Comparison of ENCODE assay signal across 10 mouse cellular contexts in genomic region chr5:149483321-149484052, GRCm38 (mm10). TPM values are rescaled to one million over a fixed set of nuclear protein-coding genes. Genes with fewer than 3 reads are reported as not detected.
DNase-seq lines count a peak whose midpoint lies in the region; TF ChIP-seq lines count a peak whose summit lies in the region.
"Had no signal": no experiment of that assay in that cellular context is flagged by ENCODE, and none has a peak within 500 bp of the region (broad histone marks: within the 10 kb centered on the region; RNA-seq: fewer than 3 reads in every experiment).

No protein-coding gene starts in this region.

- peak; percentile 76 for DNase-seq in heart, adult 11 months
- DNase-seq in heart, postnatal 10 days: no peak
- DNase-seq in right cerebral cortex, adult 2 months (ENCODE audit: low spot score in 2 of 2): peak; percentile 53 to 55
- no peak for DNase-seq in right cerebral cortex, postnatal 10 days (ENCODE audit: low spot score in 2 of 2)
- DNase-seq in thymus, postnatal 25 days: peak; percentile 23
- no peak for DNase-seq in forebrain, embryonic 10.5 days (ENCODE audit: extremely low spot score, low spot score)
- DNase-seq in gastrocnemius, adult 18-20 months (ENCODE audit: low spot score): no peak

- no peaks in the 10 kb centered on the region for H3K9me3 ChIP-seq in forebrain, embryonic 10.5 days
- H3K9me3 ChIP-seq: embryonic facial prominence, embryonic 15.5 days; heart, embryonic 15.5 days had no signal

- TF ChIP-seq POLR2A in bone marrow macrophage, adult 2 months (IDR thresholded peaks at IDR 0.05; ENCODE audit: borderline replicate concordance, low read depth, low read length): no peak

- 0 out of 2 replicates have a peak, but pooled peaks have one; percentile 10 for TF ChIP-seq CTCF in bone marrow macrophage, adult 2 months (IDR thresholded peaks at IDR 0.05; ENCODE audit: low read depth, low read length)

- no peaks in the 10 kb centered on the region for H3K36me3 ChIP-seq in forebrain, embryonic 10.5 days (replicated peaks)
- H3K36me3 ChIP-seq: embryonic facial prominence, embryonic 15.5 days; heart, embryonic 15.5 days had no signal

- no peaks in the 10 kb centered on the region for H3K27me3 ChIP-seq in forebrain, embryonic 10.5 days (ENCODE audit: poor library complexity, severe bottlenecking)
- H3K27me3 ChIP-seq: embryonic facial prominence, embryonic 15.5 days; heart, embryonic 15.5 days had no signal

- no peaks in the 10 kb centered on the region for H3K4me1 ChIP-seq in bone marrow macrophage, adult 2 months (ENCODE audit: control insufficient read depth, insufficient read depth, low read length)
- peaks cover 14% of the 10 kb centered on the region for H3K4me1 ChIP-seq in forebrain, embryonic 10.5 days
- H3K4me1 ChIP-seq: heart, embryonic 15.5 days had no signal

- WGBS in forebrain, embryonic 10.5 days: 68% methylated on average over 12 of the region's 12 CpGs

- intact Hi-C loops in heart, postnatal 10 days (cut with DNase I): no loop called here

- no peak overlapping the region for H3K27ac ChIP-seq in bone marrow macrophage, adult 2 months (ENCODE audit: insufficient read depth, low read depth, low read length)
- no peak overlapping the region for H3K27ac ChIP-seq in forebrain, embryonic 10.5 days
- H3K27ac ChIP-seq: embryonic facial prominence, embryonic 15.5 days; heart, embryonic 15.5 days had no signal

- H3K4me3 ChIP-seq in bone marrow macrophage, adult 2 months (ENCODE audit: insufficient read depth, low read length): no peak overlapping the region
- no peak overlapping the region for H3K4me3 ChIP-seq in forebrain, embryonic 10.5 days
- H3K4me3 ChIP-seq: embryonic facial prominence, embryonic 15.5 days; heart, embryonic 15.5 days had no signal

RNA-seq across cellular contexts. Expression of gene Tex26, which starts 44.0 kb away (rescaled TPM):
- total RNA-seq in heart, postnatal 10 days (2021): not detected
- polyA plus RNA-seq in bone marrow macrophage, adult 2 months (2012; ENCODE audit: insufficient read depth, insufficient read length, missing spikeins): not detected in 2 replicates
- 1.5 and 2.2 TPM in 2 replicates for polyA plus RNA-seq in forebrain, embryonic 10.5 days (2016; fragmentation: Nextera tagmentation; extraction: Ambion mirVana)
- total RNA-seq in gastrocnemius, adult 18-20 months (2021): not detected

RNA-seq across cellular contexts. Expression of gene Wdr95, which starts 45.0 kb away (rescaled TPM):
- total RNA-seq in heart, postnatal 10 days (2021): not detected
- polyA plus RNA-seq in bone marrow macrophage, adult 2 months (2012; ENCODE audit: insufficient read depth, insufficient read length, missing spikeins): not detected in 2 replicates
- polyA plus RNA-seq in forebrain, embryonic 10.5 days (2016; fragmentation: Nextera tagmentation; extraction: Ambion mirVana): not detected in 2 replicates
- not detected for total RNA-seq in gastrocnemius, adult 18-20 months (2021)
- polyA plus RNA-seq: heart, embryonic 15.5 days had no signal

Comparison
In these comparisons a context has a peak if more than half of its experiments do, and no peak if none do; other contexts are left out.
1. DNase-seq: peak in heart, adult 11 months (single experiment), right cerebral cortex, adult 2 months (2 of 2) and thymus, postnatal 25 days (single experiment); none in heart, postnatal 10 days (0 of 2), right cerebral cortex, postnatal 10 days (0 of 2), forebrain, embryonic 10.5 days (single experiment) and gastrocnemius, adult 18-20 months (single experiment).